Mouse (Mus musculus): ENCODE results near the gene Gm5129.
"Not testable (repeated sequence)": the region's sequence is repeated elsewhere in the genome, so short reads cannot be mapped to it uniquely, and the experiment has no call there.

Gm5129 gene

GRCm38 (mm10) chr5:29734831-29735510, 765 bp downstream of the Gm5129 start:
- ATAC-seq (ENCODE audit: insufficient number of reproducible peaks, low FRiP score, low TSS enrichment) = no peak

GRCm38 (mm10) chr5:29726070-29726469, 9.7 kb downstream of the Gm5129 start:
- not testable (repeated sequence) for ATAC-seq (ENCODE audit: insufficient number of reproducible peaks, low FRiP score, low TSS enrichment)

DNA sequence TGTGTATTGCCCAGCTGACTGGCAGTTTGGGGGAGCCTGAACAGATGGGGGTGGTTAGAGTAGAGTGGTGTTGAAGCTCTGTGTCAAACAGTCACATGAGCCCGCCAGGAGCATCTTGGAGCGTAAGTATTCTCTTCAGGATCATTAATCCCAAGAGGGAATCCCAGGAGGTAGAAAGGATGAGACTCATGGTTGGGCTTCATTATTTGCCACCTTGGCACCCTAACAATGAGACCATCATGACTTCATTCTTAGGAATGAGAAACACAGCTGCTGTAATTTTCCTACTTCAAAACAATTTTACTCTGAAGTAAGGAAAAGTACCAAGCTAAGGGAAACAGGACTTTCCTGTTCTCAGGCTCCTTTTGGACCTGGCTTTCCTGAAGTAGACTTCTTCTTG, 10.4 kb downstream of the Gm5129 start:
- ATAC-seq (ENCODE audit: insufficient number of reproducible peaks, low FRiP score, low TSS enrichment) = no peak

DNA sequence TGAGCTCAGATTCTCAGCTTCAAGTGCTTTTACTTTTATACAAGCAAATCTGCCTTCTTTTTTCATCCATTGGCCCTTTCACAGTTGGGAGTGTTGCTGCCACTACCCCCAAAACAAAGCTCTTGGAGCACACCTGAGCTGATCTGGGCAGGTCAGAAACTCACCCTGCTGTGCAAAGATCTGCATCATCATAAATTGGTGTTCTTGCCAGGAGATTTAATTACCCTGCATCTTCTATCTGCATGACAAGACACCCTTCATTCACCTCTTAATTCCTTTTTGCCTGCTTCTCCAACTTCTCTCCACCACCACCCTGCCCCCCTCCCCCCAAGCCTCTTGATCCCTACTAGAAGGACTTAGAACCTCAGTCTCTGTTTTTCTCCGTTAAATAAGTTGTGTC, 14.6 kb downstream of the Gm5129 start:
- ATAC-seq (ENCODE audit: insufficient number of reproducible peaks, low FRiP score, low TSS enrichment) = no peak

DNA sequence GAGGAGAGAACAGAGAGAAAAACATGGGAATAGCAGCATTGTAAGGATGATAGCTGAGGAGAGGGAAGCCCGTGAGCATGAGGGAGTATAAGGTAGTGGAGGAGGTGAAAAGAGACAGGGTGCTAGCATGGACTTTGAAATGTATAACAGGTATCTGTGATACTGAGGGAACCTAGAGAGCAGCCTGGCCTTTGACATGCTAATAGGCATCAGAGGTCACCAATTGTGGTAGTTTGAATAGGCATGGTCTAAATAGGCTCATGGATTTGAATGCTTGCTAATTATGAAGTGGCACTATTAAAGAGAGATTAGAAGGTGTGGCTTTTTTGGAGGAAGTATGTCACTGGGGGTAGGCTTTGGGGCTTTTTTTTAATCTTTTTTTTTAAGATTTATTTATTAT, 22.8 kb downstream of the Gm5129 start:
- ATAC-seq (ENCODE audit: insufficient number of reproducible peaks, low FRiP score, low TSS enrichment) = no peak

GRCm38 (mm10) chr5:29711631-29712030, 24.1 kb downstream of the Gm5129 start:
- no peak for ATAC-seq (ENCODE audit: insufficient number of reproducible peaks, low FRiP score, low TSS enrichment)

- no peak for ATAC-seq (ENCODE audit: insufficient number of reproducible peaks, low FRiP score, low TSS enrichment)
Measured at GRCm38 (mm10) chr5:29708258-29708657, 27.5 kb downstream of the Gm5129 start.

DNA sequence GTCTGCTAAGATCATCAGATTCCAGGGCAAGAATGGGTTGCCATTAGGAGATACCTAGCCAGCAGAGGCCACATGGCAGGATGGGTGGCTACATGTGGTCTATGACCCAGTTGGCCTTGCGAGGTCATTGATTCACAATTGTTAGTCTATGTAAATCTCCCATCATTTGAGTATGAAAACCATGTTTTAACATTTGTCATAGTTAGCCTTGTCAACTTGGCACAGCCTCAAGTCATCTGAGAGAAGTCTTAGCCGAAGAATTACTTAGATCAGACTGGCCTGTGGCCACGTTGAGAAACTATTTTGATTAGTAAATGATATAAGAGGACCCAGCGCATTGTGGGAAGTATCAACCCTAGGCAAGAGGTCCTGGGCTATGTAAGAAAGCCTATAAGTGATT, 28.5 kb downstream of the Gm5129 start:
- no peak for ATAC-seq (ENCODE audit: insufficient number of reproducible peaks, low FRiP score, low TSS enrichment)

DNA sequence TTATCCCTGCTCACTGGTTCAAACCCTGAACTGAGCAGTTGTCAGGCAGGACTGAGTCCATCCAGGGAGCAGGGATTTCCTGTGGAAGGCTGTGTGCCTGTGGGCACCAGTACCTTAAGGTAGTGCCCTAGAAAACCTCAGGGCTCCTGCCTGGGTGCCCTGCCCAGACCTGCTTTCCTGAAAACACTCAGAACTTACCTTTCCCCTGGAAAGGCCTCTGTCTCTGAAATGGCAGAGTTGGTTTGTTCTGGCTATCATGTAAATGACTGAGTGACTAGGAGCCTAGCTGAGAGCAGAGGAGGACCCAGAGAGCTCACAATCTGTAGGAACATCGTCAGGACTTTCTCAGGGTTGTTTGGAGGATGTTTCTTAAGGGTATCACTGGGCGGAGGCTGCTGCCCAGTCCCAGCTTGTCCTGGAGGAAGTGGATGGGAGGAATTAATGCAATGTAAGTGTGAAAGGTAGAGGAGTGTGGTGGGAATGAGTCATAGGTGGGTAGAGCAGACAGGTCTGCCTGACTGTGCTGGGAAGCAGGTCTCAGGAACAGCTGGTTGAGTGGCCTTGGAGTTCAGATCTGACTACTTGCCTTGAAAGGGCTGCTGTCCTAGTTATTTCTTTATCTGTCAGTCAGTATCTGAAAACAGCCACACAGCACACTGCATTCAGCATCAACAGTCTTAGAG, 36.1 kb downstream of the Gm5129 start:
- ATAC-seq (ENCODE audit: insufficient number of reproducible peaks, low FRiP score, low TSS enrichment) = no peak

GRCm38 (mm10) chr5:29698493-29698892, 37.2 kb downstream of the Gm5129 start:
- ATAC-seq (ENCODE audit: insufficient number of reproducible peaks, low FRiP score, low TSS enrichment) = no peak

- no peak for ATAC-seq (ENCODE audit: insufficient number of reproducible peaks, low FRiP score, low TSS enrichment)
Measured at GRCm38 (mm10) chr5:29688352-29688751, 47.4 kb downstream of the Gm5129 start.

DNA sequence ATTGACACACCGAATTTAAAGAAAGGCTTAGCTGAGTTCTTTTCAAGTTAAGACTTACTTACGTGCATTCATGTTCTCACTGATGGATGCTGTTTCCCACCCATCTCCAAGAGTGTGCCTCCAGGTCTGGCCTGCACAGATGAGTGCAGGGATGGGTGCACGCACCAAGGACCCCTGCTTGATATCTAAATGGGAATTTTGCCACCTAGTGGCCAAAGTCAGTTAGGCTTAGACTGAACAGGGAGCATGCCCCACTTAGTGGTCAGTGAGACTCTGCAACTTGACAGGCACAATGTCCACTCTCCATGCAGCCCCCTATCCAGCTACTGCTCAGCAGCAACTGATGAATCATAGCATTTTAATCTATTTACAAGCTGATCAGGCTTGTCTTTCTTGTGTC, 48.1 kb downstream of the Gm5129 start:
- ATAC-seq (ENCODE audit: insufficient number of reproducible peaks, low FRiP score, low TSS enrichment) = no peak

Measured in cerebellum, adult (tissue).